Mouse (Mus musculus): ENCODE measurements around the gene Shisa9.

DNA sequence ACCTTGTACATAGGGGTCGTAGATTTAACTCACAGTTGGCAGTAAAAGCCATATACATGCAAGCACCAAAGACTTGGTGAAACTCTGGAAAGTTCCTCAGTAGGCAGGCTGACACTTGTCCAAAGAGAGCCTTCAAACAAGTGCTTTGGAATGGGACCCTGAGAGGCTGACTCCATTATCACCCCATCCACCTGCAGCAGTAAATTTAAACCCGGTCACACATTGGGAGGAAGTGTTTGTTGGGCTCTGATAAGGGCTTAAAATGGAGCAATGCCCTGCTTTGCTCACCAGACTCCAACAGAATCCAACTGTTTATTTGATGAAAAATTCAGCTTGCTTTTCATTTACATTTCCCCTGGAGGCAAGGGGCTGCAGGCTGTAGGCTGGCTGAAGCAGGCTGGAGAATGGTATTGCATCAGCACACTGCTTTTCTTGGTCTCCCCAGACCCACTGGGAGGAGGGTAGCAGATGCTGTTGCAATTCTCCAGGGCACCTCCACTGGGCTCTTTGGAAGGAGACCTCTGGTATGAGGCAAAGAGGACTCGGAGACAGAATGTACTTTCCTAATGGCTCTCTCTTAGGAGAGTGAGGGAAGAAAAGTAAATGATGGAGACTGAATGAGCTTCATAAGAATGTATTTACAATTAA lies 323.5 kb downstream of the Shisa9 start:
- TF ChIP-seq CTCF (IDR thresholded peaks at IDR 0.05; ENCODE audit: extremely low read depth, insufficient read depth, low read length) (no peak), POLR2A (IDR thresholded peaks at IDR 0.05; ENCODE audit: extremely low read depth, insufficient read depth, low read length) (no peak)

Data from cortical plate, adult 2 months (tissue).